Mouse (Mus musculus): ENCODE measurements at regions not wholly inside any gene's neighbourhood (a gene's known extent, or its start where the extent isn't known, plus 50 kb on each side); places are given as distances from the start of the nearest gene placed in this dataset.

GRCm38 (mm10) chr2:84189302-84189701, 198.9 kb downstream of the Gm13691 start:
- TF ChIP-seq CTCF (IDR thresholded peaks at IDR 0.05; ENCODE audit: borderline replicate concordance, control insufficient read depth, extremely low read depth, insufficient read depth, low read length, poor library complexity): no peak
- TF ChIP-seq POLR2A (IDR thresholded peaks at IDR 0.05; ENCODE audit: control insufficient read depth, extremely low read depth, insufficient read depth, low read length, poor library complexity): no peak
